ENCODE assay signal across 23 mouse cellular contexts in genomic region chr17:83912421-83912820, GRCm38 (mm10).
DNase-seq lines count a peak whose midpoint lies in the region; ATAC-seq and TF ChIP-seq lines count a peak whose summit lies in the region.
"Had no signal": no experiment of that assay in that cellular context is flagged by ENCODE, and none has a peak within 500 bp of the region (broad histone marks: within the 10 kb centered on the region; RNA-seq: fewer than 3 reads in every experiment).

No protein-coding gene starts in this region.

- H3K9me3 ChIP-seq in stomach, embryonic 15.5 days = no peaks in the 10 kb centered on the region
- H3K9me3 ChIP-seq in stomach, postnatal 0 days (ENCODE audit: control insufficient read depth, low read length) = no peaks in the 10 kb centered on the region
- no peaks in the 10 kb centered on the region; the same call in 1 of the 2 replicates for H3K9me3 ChIP-seq in limb, embryonic 12.5 days
- 0 out of 2 replicates have a peak, but pooled peaks cover 2% of the 10 kb centered on the region for H3K9me3 ChIP-seq in midbrain, postnatal 0 days (ENCODE audit: low read length)
- H3K9me3 ChIP-seq: forebrain, embryonic 15.5 days; heart, embryonic 15.5 days; liver, embryonic 13.5 days had no signal

- no peak for ATAC-seq in stomach, embryonic 15.5 days (ENCODE audit: insufficient read depth, low FRiP score, low read depth)
- ATAC-seq in stomach, postnatal 0 days (ENCODE audit: low FRiP score, low TSS enrichment) = no peak
- no peak for ATAC-seq in limb, embryonic 12.5 days (ENCODE audit: insufficient number of reproducible peaks, insufficient read depth, low FRiP score, low TSS enrichment, low read depth)
- no peak for ATAC-seq in midbrain, postnatal 0 days (ENCODE audit: low FRiP score)
- ATAC-seq: forebrain, embryonic 15.5 days; intestine, postnatal 0 days had no signal

- H3K27ac ChIP-seq in gastrocnemius, adult 2 months = peak overlapping the region; percentile 76
- H3K27ac ChIP-seq in stomach, embryonic 15.5 days = peak overlapping the region; percentile 64; the same call in 1 of the 2 replicates
- no peak overlapping the region; the same call in 1 of the 2 replicates for H3K27ac ChIP-seq in stomach, postnatal 0 days (replicated peaks)
- H3K27ac ChIP-seq in limb, embryonic 12.5 days = peak overlapping the region; percentile 98
- no peak overlapping the region for H3K27ac ChIP-seq in midbrain, postnatal 0 days (ENCODE audit: low read depth, low read length)
- H3K27ac ChIP-seq: forebrain, embryonic 15.5 days; heart, embryonic 15.5 days; left cerebral cortex, adult 2 months; liver, embryonic 13.5 days had no signal

- TF ChIP-seq EP300 in stomach, postnatal 0 days (optimal IDR thresholded peaks at IDR 0.05) = no peak

- no peak overlapping the region for H3K4me2 ChIP-seq in stomach, embryonic 15.5 days
- H3K4me2 ChIP-seq in stomach, postnatal 0 days (replicated peaks; ENCODE audit: low read depth) = no peak overlapping the region
- no peak overlapping the region for H3K4me2 ChIP-seq in limb, embryonic 12.5 days
- no peak overlapping the region for H3K4me2 ChIP-seq in midbrain, postnatal 0 days (ENCODE audit: low read depth, low read length, poor library complexity, severe bottlenecking)
- H3K4me2 ChIP-seq: forebrain, embryonic 15.5 days; heart, embryonic 15.5 days; liver, embryonic 13.5 days; midbrain, embryonic 11.5 days had no signal

- H3K27me3 ChIP-seq in stomach, embryonic 15.5 days (replicated peaks) = no peaks in the 10 kb centered on the region
- no peaks in the 10 kb centered on the region for H3K27me3 ChIP-seq in stomach, postnatal 0 days (ENCODE audit: control insufficient read depth, insufficient read depth, low read length)
- 0 out of 2 replicates have a peak, but pooled peaks cover 3% of the 10 kb centered on the region for H3K27me3 ChIP-seq in limb, embryonic 12.5 days
- no peaks in the 10 kb centered on the region for H3K27me3 ChIP-seq in midbrain, postnatal 0 days (ENCODE audit: insufficient read depth, low read length)
- H3K27me3 ChIP-seq: forebrain, embryonic 15.5 days; heart, embryonic 15.5 days; liver, embryonic 13.5 days had no signal

- TF ChIP-seq CTCF in gastrocnemius, adult 2 months (IDR thresholded peaks at IDR 0.05) = no peak
- no peak for TF ChIP-seq CTCF in stomach, postnatal 0 days (IDR thresholded peaks at IDR 0.05; ENCODE audit: low read depth)
- TF ChIP-seq CTCF in midbrain, postnatal 0 days (IDR thresholded peaks at IDR 0.05) = no peak

- H3K4me3 ChIP-seq in gastrocnemius, adult 2 months = no peak overlapping the region
- H3K4me3 ChIP-seq in stomach, embryonic 15.5 days (replicated peaks) = no peak overlapping the region
- no peak overlapping the region for H3K4me3 ChIP-seq in stomach, postnatal 0 days (ENCODE audit: low read depth, low read length)
- H3K4me3 ChIP-seq in limb, embryonic 12.5 days (replicated peaks) = no peak overlapping the region
- H3K4me3 ChIP-seq in midbrain, postnatal 0 days (ENCODE audit: low read depth, low read length) = no peak overlapping the region
- H3K4me3 ChIP-seq: forebrain, embryonic 15.5 days; heart, embryonic 15.5 days; left cerebral cortex, adult 2 months; liver, embryonic 13.5 days had no signal

- peaks cover 25% of the 10 kb centered on the region for H3K4me1 ChIP-seq in stomach, embryonic 15.5 days
- peaks cover 13% of the 10 kb centered on the region for H3K4me1 ChIP-seq in stomach, postnatal 0 days (replicated peaks; ENCODE audit: control insufficient read depth, insufficient read depth)
- H3K4me1 ChIP-seq in limb, embryonic 12.5 days (replicated peaks) = peaks cover 50% of the 10 kb centered on the region
- H3K4me1 ChIP-seq in midbrain, postnatal 0 days (ENCODE audit: insufficient read depth, low read length) = no peaks in the 10 kb centered on the region

- H3K36me3 ChIP-seq in stomach, embryonic 15.5 days = no peaks in the 10 kb centered on the region
- no peaks in the 10 kb centered on the region for H3K36me3 ChIP-seq in stomach, postnatal 0 days (ENCODE audit: control insufficient read depth, insufficient read depth, low read length)
- H3K36me3 ChIP-seq in limb, embryonic 12.5 days = no peaks in the 10 kb centered on the region
- no peaks in the 10 kb centered on the region for H3K36me3 ChIP-seq in midbrain, postnatal 0 days (ENCODE audit: insufficient read depth, low read length)
- H3K36me3 ChIP-seq: forebrain, embryonic 15.5 days; heart, embryonic 15.5 days; liver, embryonic 13.5 days had no signal

- no peak overlapping the region for H3K9ac ChIP-seq in stomach, embryonic 15.5 days
- no peak overlapping the region for H3K9ac ChIP-seq in stomach, postnatal 0 days (ENCODE audit: low read length)
- H3K9ac ChIP-seq in limb, embryonic 12.5 days (replicated peaks) = no peak overlapping the region
- no peak overlapping the region for H3K9ac ChIP-seq in midbrain, postnatal 0 days (replicated peaks; ENCODE audit: low read length, poor library complexity, severe bottlenecking)
- H3K9ac ChIP-seq: forebrain, embryonic 15.5 days; heart, embryonic 15.5 days; liver, embryonic 13.5 days had no signal

- intact Hi-C loops in gastrocnemius, adult 2 months (cut with DNase I) = no loop called here

- DNase-seq in gastrocnemius, adult 2 months = no peak
- no peak for DNase-seq in gastrocnemius, postnatal 10 days
- DNase-seq in stomach, postnatal 0 days (ENCODE audit: low spot score) = no peak
- DNase-seq in midbrain, postnatal 0 days (ENCODE audit: low spot score) = no peak
- no peak for DNase-seq in right cerebral cortex, postnatal 25 days
- DNase-seq: adrenal gland, postnatal 25 days; cerebellum, adult 9-10 months; gastrocnemius, postnatal 14 days; kidney, postnatal 4 days; layer of hippocampus, adult 9-11 months; liver, embryonic 13.5 days; lung, adult 2 months; lung, postnatal 14 days; retina, postnatal 1 day; thymus, adult 18-20 months; thymus, postnatal 4 days had no signal

- 83% methylated on average over 6 of the region's 6 CpGs for WGBS in stomach, embryonic 15.5 days
- WGBS in stomach, postnatal 0 days = 69% methylated on average over 6 of the region's 6 CpGs
- WGBS in limb, embryonic 12.5 days = 94% methylated on average over 6 of the region's 6 CpGs
- 91% methylated on average over 6 of the region's 6 CpGs for WGBS in midbrain, postnatal 0 days

Comparison
In these comparisons a context has a peak if more than half of its experiments do, and no peak if none do; other contexts are left out.
1. H3K27ac ChIP-seq: peak in gastrocnemius, adult 2 months (single experiment), stomach, embryonic 15.5 days (single experiment) and limb, embryonic 12.5 days (single experiment); none in stomach, postnatal 0 days (single experiment) and midbrain, postnatal 0 days (single experiment).